Mouse (Mus musculus): ENCODE measurements around the gene H2-Q1. TPM values are rescaled to one million over a fixed set of nuclear protein-coding genes. Genes with fewer than 3 reads are reported as not detected.
"Not testable (repeated sequence)": the region's sequence is repeated elsewhere in the genome, so short reads cannot be mapped to it uniquely, and the experiment has no call there.

The H2-Q1 gene
- total RNA-seq, 2 experiments from 2014 or later = 0.20 to 0.86 TPM

DNA sequence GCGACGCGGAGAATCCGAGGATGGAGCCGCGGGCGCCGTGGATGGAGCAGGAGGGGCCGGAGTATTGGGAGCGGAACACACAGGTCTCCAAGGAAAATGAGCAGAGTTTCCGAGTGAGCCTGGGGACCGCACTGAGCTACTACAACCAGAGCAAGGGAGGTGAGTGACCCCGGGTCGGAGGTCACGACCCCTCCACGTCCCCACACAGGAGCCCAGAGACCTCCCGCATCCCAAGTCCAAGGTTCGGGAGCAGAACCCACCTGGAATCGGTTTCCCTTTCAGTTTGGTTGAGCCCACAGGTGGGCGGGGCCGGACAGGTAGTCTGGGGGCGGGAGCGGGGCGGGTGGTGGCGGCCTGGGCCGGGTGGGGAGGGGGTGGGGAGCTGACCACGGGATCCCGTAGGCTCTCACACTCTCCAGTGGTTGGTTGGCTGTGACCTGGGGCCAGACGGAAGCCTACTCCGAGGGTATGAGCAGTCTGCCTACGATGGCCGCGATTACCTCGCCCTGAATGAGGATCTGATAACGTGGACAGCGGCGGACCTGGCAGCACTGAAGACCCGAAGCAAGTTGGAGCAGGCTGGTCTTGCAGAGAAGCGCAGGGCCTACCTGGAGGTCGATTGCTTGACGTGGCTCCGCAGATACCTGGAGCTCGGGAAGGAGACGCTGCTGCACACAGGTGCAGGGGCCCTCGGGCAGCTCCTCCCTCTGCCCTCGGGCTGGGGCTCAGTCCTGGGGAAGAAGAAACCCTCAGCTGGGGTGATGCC, 22.7 kb downstream of the H2-Q1 start:
- no peak for DNase-seq

- not testable (repeated sequence) for DNase-seq
These were observed 27.5 kb downstream of the H2-Q1 start for GRCm38 (mm10) chr17:35347659-35348058.

DNA sequence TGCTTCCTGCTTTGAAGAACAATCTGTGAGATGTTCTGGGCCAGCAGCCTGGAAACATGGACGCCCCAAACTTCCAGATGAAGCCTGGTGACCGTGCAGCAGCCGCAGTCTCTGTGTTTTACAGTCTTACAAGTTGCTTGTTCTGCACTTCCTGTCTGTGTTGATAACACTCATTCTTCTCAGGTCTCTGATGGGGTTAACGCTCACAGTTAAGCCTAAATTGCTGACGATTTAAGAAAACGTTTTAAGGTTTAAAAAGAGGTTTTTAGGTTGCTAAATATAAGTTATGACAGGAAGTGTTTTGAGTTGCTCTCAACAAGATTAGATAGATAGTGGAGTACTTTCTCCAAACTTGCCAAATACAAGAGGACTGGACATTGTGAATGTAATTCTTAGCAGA, 33.1 kb downstream of the H2-Q1 start:
- not testable (repeated sequence) for DNase-seq

- no peak for DNase-seq
These were observed 33.9 kb downstream of the H2-Q1 start for GRCm38 (mm10) chr17:35354071-35354470.

- no peak for DNase-seq
These were observed 36.9 kb downstream of the H2-Q1 start for GRCm38 (mm10) chr17:35357086-35357485.

- DNase-seq = no peak
These were observed 38.7 kb downstream of the H2-Q1 start for GRCm38 (mm10) chr17:35358763-35359469.

- no peak for DNase-seq
These were observed 39.3 kb downstream of the H2-Q1 start for GRCm38 (mm10) chr17:35359470-35359862.

Other genes with a start within 250 kb of the H2-Q1 start
- not detected for gene Ly6g6e, start 243.5 kb upstream of the H2-Q1 start, total RNA-seq (2021)
- gene Ly6g6d, start 242.3 kb upstream of the H2-Q1 start, total RNA-seq (2021) = under 1 TPM; 0.51 to 0.72 TPM
- not detected for gene Ly6g6f, start 234.8 kb upstream of the H2-Q1 start, total RNA-seq (2021)
- 10 to 100 TPM; 61.9 to 62.4 TPM for gene Abhd16a, start 231.1 kb upstream of the H2-Q1 start, total RNA-seq (2021)
- gene Ly6g5c, start 212.1 kb upstream of the H2-Q1 start, total RNA-seq (2021) = not detected
- not detected for gene Ly6g5b, start 205.0 kb upstream of the H2-Q1 start, total RNA-seq (2021)
- 1 to 10 TPM; 7.1 to 8.4 TPM for gene Gpank1, start 198.9 kb upstream of the H2-Q1 start, total RNA-seq (2021)
- gene Csnk2b, start 198.4 kb upstream of the H2-Q1 start, total RNA-seq (2021) = 100 to 1,000 TPM; 149 to 158 TPM
- 10 to 100 TPM; 19.5 to 22.6 TPM for gene D17H6S53E, start 194.0 kb upstream of the H2-Q1 start, total RNA-seq (2021)
- gene Apom, start 188.4 kb upstream of the H2-Q1 start, total RNA-seq (2021) = not detected
- gene Bag6, start 185.2 kb upstream of the H2-Q1 start, total RNA-seq (2021) = 100 to 1,000 TPM; 180 to 197 TPM
- 100 to 1,000 TPM in 1 of 2 experiments, 10 to 100 TPM in 1; 93.3 to 102 TPM for gene Prrc2a, start 155.5 kb upstream of the H2-Q1 start, total RNA-seq (2021)
- 1 to 10 TPM in 1 of 2 experiments, under 1 TPM in 1; 0.97 to 1.4 TPM for gene Aif1, start 144.3 kb upstream of the H2-Q1 start, total RNA-seq (2021)
- under 1 TPM in 1 of 2 experiments, not detected in 1; 0.78 TPM for gene Lst1, start 132.0 kb upstream of the H2-Q1 start, total RNA-seq (2021)
- not detected for gene Ltb, start 126.0 kb upstream of the H2-Q1 start, total RNA-seq (2021)
- gene Tnf, start 118.4 kb upstream of the H2-Q1 start, total RNA-seq (2021) = under 1 TPM in 1 of 2 experiments, not detected in 1; 0.18 TPM
- under 1 TPM in 1 of 2 experiments, not detected in 1; 0.32 TPM for gene Lta, start 115.1 kb upstream of the H2-Q1 start, total RNA-seq (2021)
- gene Gm16181, start 99.6 kb upstream of the H2-Q1 start, total RNA-seq (2021) = under 1 TPM in 1 of 2 experiments, not detected in 1; 0.70 TPM
- gene Atp6v1g2, start 86.7 kb upstream of the H2-Q1 start, total RNA-seq (2021) = 1 to 10 TPM; 1.9 to 2.3 TPM
- gene Nfkbil1, start 84.6 kb upstream of the H2-Q1 start, total RNA-seq (2021) = 1 to 10 TPM; 5.6 to 6.8 TPM
- 10 to 100 TPM; 71.5 to 79.1 TPM for gene Ddx39b, start 78.7 kb upstream of the H2-Q1 start, total RNA-seq (2021)
- gene H2-D1, start 57.7 kb upstream of the H2-Q1 start, total RNA-seq (2021) = 10 to 100 TPM; 30.2 to 57.3 TPM
- under 1 TPM; 0.36 to 0.78 TPM for gene H2-Q2, start 21.8 kb downstream of the H2-Q1 start, total RNA-seq (2021)
- gene H2-Q4, start 59.2 kb downstream of the H2-Q1 start, total RNA-seq (2021) = 1 to 10 TPM; 2.2 to 3.9 TPM
- gene H2-Q6, start 104.4 kb downstream of the H2-Q1 start, total RNA-seq (2021) = not detected
- gene H2-Q7, start 118.8 kb downstream of the H2-Q1 start, total RNA-seq (2021) = under 1 TPM; 0.38 to 0.70 TPM
- 1 to 10 TPM in 1 of 2 experiments, under 1 TPM in 1; 0.15 to 1.3 TPM for gene H2-Q10, start 149.7 kb downstream of the H2-Q1 start, total RNA-seq (2021)
- gene Pou5f1, start 185.6 kb downstream of the H2-Q1 start, total RNA-seq (2021) = under 1 TPM in 1 of 2 experiments, not detected in 1; 0.27 TPM
- 1 to 10 TPM; 1.5 to 2.9 TPM for gene Tcf19, start 196.4 kb downstream of the H2-Q1 start, total RNA-seq (2021)
- gene Cchcr1, start 196.7 kb downstream of the H2-Q1 start, total RNA-seq (2021) = 1 to 10 TPM; 2.5 to 2.7 TPM
- not detected for gene Psors1c2, start 212.8 kb downstream of the H2-Q1 start, total RNA-seq (2021)
- gene Cdsn, start 231.7 kb downstream of the H2-Q1 start, total RNA-seq (2021) = under 1 TPM in 1 of 2 experiments, not detected in 1; 0.91 TPM
- not detected for gene 2300002M23Rik, start 247.0 kb downstream of the H2-Q1 start, total RNA-seq (2021)

Data from gastrocnemius, postnatal 25 days (tissue).